Mouse (Mus musculus): ENCODE results near the gene Pramel4.
"Not testable (repeated sequence)": the region's sequence is repeated elsewhere in the genome, so short reads cannot be mapped to it uniquely, and the experiment has no call there.

The Pramel4 gene

GRCm38 (mm10) chr4:144058826-144059225 lies at the start of gene Pramel4:
TSS of gene Pramel4 (plus strand) at chr4:144059126.
- DNase-seq: not testable (repeated sequence)

GRCm38 (mm10) chr4:144106174-144106573 lies 47.2 kb downstream of the Pramel4 start, which contains the start of gene Gm13102:
TSS of gene Gm13102 (plus strand) at chr4:144106474.
- DNase-seq: not testable (repeated sequence)

Data from spleen, adult 18-20 months (tissue).